Mouse (Mus musculus) limb, embryonic 15.5 days (tissue): ENCODE measurements around the gene Coil. TPM values are rescaled to one million over a fixed set of nuclear protein-coding genes. Genes with fewer than 3 reads are reported as not detected.

ENCODE experiments used
- ATAC-seq: fragments of 200-750 bp; cut with Nextera tagmentation; 2 replicates; pipeline ENCODE4 v1.8.0; 2017; ENCODE audit warnings: low read depth, moderate TSS enrichment; ENCODE audit not compliant: insufficient number of reproducible peaks, low FRiP score, low TSS enrichment
- H3K27ac ChIP-seq: fragments of 300-500 bp; sonication (generic); 2 replicates; pipeline ENCODE4 v1.5.1; 2015; ENCODE audit warnings: moderate library complexity, mild to moderate bottlenecking, inconsistent platforms
- H3K27me3 ChIP-seq: fragments of 300-500 bp; sonication (generic); 2 replicates; pipeline ENCODE4 v1.6.1; 2015; ENCODE audit warnings: inconsistent platforms
- H3K36me3 ChIP-seq: fragments of 300-500 bp; sonication (generic); 2 replicates; pipeline ENCODE4 v1.6.1; 2015; ENCODE audit warnings: inconsistent platforms
- H3K4me1 ChIP-seq: fragments of 300-500 bp; sonication (generic); 2 replicates; pipeline ENCODE4 v1.6.1; 2015; ENCODE audit warnings: inconsistent platforms
- H3K4me2 ChIP-seq: fragments of 300-500 bp; sonication (generic); 2 replicates; pipeline ENCODE4 v1.6.1; 2015; ENCODE audit warnings: mild to moderate bottlenecking, inconsistent platforms
- H3K4me3 ChIP-seq: fragments of 300-500 bp; sonication (generic); 2 replicates; pipeline ENCODE4 v1.5.1; 2015; ENCODE audit warnings: mild to moderate bottlenecking, inconsistent platforms
- H3K9ac ChIP-seq: fragments of 300-500 bp; sonication (generic); 2 replicates; pipeline ENCODE4 v1.6.1; 2015; ENCODE audit warnings: inconsistent platforms
- H3K9me3 ChIP-seq: fragments of 300-500 bp; sonication (generic); 2 replicates; pipeline ENCODE4 v1.6.1; 2016; ENCODE audit warnings: inconsistent platforms
- WGBS: fragments of 180-500 bp; shearing (Covaris S2); methylation state at CpG from one replicate; pipeline ENCODE4 v1.1.7; 2015; 5-methylcytosine and 5-hydroxymethylcytosine counted together
- polyA plus RNA-seq: library from polyadenylated mRNA; unstranded; fragments of >200 nt; fragmentation: Nextera tagmentation; extraction: Ambion mirVana; gene quantifications from 2 replicates; pipeline ENCODE4 v1.2.1, GENCODE M21; 2015

The Coil gene
- 15.6 TPM in 2 replicates for polyA plus RNA-seq

DNA sequence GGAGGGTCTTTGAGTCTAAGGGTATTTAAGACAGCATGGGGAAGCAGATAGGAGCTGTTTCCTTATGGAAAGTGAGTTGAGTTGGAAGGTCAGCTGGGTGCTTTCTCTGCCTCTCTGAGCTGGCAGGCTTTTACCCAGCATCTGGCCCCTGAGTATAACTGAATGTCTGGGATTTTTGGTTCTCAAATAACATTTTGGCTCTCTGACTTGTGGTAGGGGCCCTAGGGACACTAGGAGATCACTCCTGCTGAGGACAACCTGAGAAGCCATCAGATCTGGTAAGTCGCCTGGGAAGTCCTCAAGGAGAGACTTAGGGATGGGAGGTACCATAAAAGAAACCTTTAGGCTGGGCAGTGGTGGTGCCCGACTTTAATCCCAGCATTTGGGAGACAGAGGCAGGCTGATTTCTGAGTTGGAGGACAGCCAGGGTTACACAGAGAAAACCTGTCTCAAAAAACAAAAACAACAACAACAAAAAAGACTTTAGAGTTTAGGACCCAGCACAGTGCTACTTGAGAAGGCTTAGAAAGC is at the start of gene Coil:
Gene Coil, plus strand, starts transcription at position 51 of the 531 bp plus-strand sequence.
- H3K4me1 ChIP-seq = peaks cover 6% of the 10 kb centered on the region
- no peak within 1 kb of the TSS for H3K27ac ChIP-seq
- H3K4me3 ChIP-seq = no peak within 1 kb of the TSS
- no peak within 1 kb of the TSS for H3K4me2 ChIP-seq
- H3K9me3 ChIP-seq = no peaks in the 10 kb centered on the region
- ATAC-seq = no peak
- no peak within 1 kb of the TSS for H3K9ac ChIP-seq
- H3K27me3 ChIP-seq = no peaks in the 10 kb centered on the region
- no peaks in the 10 kb centered on the region for H3K36me3 ChIP-seq
- 30% methylated on average over 2 of the region's 2 CpGs for WGBS

DNA sequence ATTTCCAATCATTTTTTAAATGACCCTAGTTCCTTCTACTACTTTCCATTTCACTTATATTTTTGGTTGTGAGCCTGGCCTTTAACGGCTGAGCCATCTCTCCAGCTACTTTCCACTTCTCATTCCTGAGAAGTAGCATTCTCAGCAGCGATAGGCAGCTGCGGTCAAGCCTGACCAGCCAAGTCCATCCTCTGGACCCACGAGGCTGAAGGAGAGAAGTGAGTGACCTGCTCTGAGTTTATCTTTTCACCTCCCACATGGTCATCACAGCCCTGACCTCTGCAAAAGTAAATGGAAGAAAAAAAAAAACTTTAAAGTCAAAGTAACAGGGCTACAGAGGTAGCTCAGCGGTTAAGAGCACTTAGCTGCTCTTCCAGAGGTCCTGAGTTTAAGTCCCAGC is 43.5 kb upstream of the Coil start:
- no peak overlapping the region for H3K27ac ChIP-seq
- no peaks in the 10 kb centered on the region for H3K9me3 ChIP-seq
- H3K36me3 ChIP-seq = peaks cover 54% of the 10 kb centered on the region
- H3K9ac ChIP-seq = no peak overlapping the region
- H3K4me3 ChIP-seq = no peak overlapping the region
- no peaks in the 10 kb centered on the region for H3K4me1 ChIP-seq
- H3K27me3 ChIP-seq = no peaks in the 10 kb centered on the region
- WGBS = 91% methylated on average over 5 of the region's 5 CpGs
- H3K4me2 ChIP-seq = no peak overlapping the region
- ATAC-seq = no peak

DNA sequence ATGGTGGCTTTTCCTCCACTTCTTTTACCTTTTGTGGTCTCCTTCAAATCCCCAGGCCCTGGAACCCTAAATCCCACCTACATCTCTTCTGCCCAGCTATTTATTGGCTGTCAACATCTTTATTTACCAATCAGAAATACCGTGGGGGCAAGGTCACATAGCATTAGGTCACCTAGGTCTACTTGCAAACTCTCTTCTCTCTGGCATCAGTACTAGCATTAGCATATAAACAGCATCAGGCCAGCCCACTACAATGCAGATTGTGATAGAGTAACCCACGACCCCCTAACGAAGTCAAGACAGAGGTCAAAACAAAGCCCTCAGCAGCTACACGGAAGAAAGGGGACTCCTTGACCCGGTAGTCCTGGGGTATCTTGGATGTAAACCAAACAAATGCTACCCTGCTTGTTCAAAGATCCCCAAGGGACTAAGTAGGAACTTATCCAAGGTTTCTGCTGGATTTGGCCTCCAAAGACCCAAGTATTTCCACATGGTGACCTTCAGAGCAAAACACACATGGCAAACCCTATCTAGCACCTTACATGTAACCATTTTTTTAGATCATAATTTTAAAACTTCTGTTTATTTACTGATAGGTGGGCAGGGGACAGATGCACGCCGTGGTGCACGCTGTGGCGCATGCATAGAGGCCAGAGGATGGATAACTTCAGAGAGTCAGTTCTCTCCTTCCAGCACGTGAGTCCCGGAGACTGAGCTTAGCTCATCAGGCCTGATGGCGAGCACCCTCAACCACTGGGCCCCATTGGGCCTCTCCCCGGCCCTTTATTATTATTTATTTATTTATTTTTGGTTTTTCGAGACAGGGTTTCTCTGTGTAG is 38.1 kb upstream of the Coil start:
- Histone ChIP-seq H3K4me2 (no peak overlapping the region), H3K9ac (no peak overlapping the region), H3K36me3 (peaks cover 54% of the 10 kb centered on the region), H3K9me3 (no peaks in the 10 kb centered on the region), H3K4me3 (no peak overlapping the region), H3K27ac (no peak overlapping the region), H3K4me1 (no peaks in the 10 kb centered on the region), H3K27me3 (no peaks in the 10 kb centered on the region)
- no peak for ATAC-seq
- WGBS = 80% methylated on average over 14 of the region's 14 CpGs

DNA sequence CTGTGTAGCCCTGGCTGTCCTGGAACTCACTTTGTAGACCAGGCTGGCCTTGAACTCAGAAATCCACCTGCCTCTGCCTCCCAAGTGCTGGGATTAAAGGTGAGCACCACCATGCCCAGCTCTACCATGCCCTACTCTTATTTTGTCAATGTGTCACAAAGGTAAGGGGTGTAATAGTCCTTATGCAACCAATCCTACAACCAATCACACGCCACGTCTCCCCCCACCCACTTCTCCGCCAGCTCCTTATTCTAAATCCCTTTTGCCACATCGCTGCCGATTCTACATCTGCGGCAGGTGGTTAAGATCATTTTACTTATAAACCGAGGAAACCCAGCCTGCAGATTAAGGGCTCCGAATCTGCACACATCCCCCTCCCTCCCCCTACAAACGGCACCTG is 37.0 kb upstream of the Coil start:
- H3K4me3 ChIP-seq = no peak overlapping the region
- H3K27me3 ChIP-seq = no peaks in the 10 kb centered on the region
- H3K4me1 ChIP-seq = no peaks in the 10 kb centered on the region
- ATAC-seq = no peak
- no peak overlapping the region for H3K4me2 ChIP-seq
- no peaks in the 10 kb centered on the region for H3K9me3 ChIP-seq
- 89% methylated on average over 9 of the region's 9 CpGs for WGBS
- H3K9ac ChIP-seq = no peak overlapping the region
- H3K36me3 ChIP-seq = peaks cover 46% of the 10 kb centered on the region
- H3K27ac ChIP-seq = no peak overlapping the region

GRCm38 (mm10) chr11:88934089-88935000 is 35.7 kb upstream of the Coil start:
- H3K4me3 ChIP-seq = no peak overlapping the region
- H3K27ac ChIP-seq = no peak overlapping the region
- 93% methylated on average over 19 of the region's 19 CpGs for WGBS
- no peak overlapping the region for H3K9ac ChIP-seq
- H3K9me3 ChIP-seq = no peaks in the 10 kb centered on the region
- ATAC-seq = no peak
- no peaks in the 10 kb centered on the region for H3K27me3 ChIP-seq
- H3K4me1 ChIP-seq = no peaks in the 10 kb centered on the region
- H3K36me3 ChIP-seq = peaks cover 39% of the 10 kb centered on the region
- no peak overlapping the region for H3K4me2 ChIP-seq

DNA sequence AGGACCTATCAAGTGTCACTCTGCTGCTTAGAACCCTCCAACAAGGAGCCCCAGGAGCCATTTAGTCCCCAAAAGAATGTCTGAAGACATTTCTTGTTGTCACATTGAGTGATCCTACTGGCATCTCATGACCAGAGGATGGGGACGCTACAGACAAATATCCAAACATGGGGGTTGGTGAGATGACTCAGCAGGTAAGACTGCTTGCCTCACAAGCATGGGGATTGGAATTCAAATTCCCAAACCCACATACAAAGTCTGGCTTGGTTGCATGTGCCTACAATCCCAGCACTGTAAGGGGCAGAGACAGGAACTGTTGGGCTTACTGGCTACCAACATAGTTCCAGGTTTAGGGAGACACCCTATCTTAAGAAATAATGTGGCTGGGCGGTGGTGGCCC is 32.2 kb upstream of the Coil start:
- WGBS = 91% methylated on average over 2 of the region's 2 CpGs
- Histone ChIP-seq H3K9me3 (no peaks in the 10 kb centered on the region), H3K4me2 (no peak overlapping the region), H3K36me3 (peaks cover 26% of the 10 kb centered on the region), H3K9ac (no peak overlapping the region), H3K4me1 (no peaks in the 10 kb centered on the region), H3K27ac (no peak overlapping the region), H3K27me3 (no peaks in the 10 kb centered on the region), H3K4me3 (no peak overlapping the region)
- ATAC-seq = no peak

- Histone ChIP-seq H3K4me1 (no peaks in the 10 kb centered on the region), H3K36me3 (peaks cover 26% of the 10 kb centered on the region), H3K9me3 (no peaks in the 10 kb centered on the region), H3K27ac (no peak overlapping the region), H3K4me3 (no peak overlapping the region), H3K9ac (no peak overlapping the region), H3K27me3 (no peaks in the 10 kb centered on the region), H3K4me2 (no peak overlapping the region)
- 97% methylated on average over 2 of the region's 2 CpGs for WGBS
- no peak for ATAC-seq
Measured at GRCm38 (mm10) chr11:88938770-88939169, 31.3 kb upstream of the Coil start.

- Histone ChIP-seq H3K4me2 (no peak overlapping the region), H3K27me3 (no peaks in the 10 kb centered on the region), H3K27ac (no peak overlapping the region), H3K9me3 (no peaks in the 10 kb centered on the region), H3K9ac (no peak overlapping the region), H3K4me1 (no peaks in the 10 kb centered on the region), H3K36me3 (peaks cover 24% of the 10 kb centered on the region), H3K4me3 (no peak overlapping the region)
- ATAC-seq = no peak
- WGBS = 87% methylated on average over 4 of the region's 4 CpGs
Measured at GRCm38 (mm10) chr11:88939634-88940033, 30.4 kb upstream of the Coil start.

GRCm38 (mm10) chr11:88941489-88941888 is 28.6 kb upstream of the Coil start:
- Histone ChIP-seq H3K27ac (no peak overlapping the region), H3K9ac (no peak overlapping the region), H3K27me3 (no peaks in the 10 kb centered on the region), H3K4me3 (no peak overlapping the region), H3K36me3 (peaks cover 26% of the 10 kb centered on the region), H3K4me2 (no peak overlapping the region), H3K4me1 (no peaks in the 10 kb centered on the region), H3K9me3 (no peaks in the 10 kb centered on the region)
- no peak for ATAC-seq
- WGBS = 74% methylated on average over 12 of the region's 12 CpGs

- Histone ChIP-seq H3K36me3 (peaks cover 39% of the 10 kb centered on the region), H3K4me2 (no peak overlapping the region), H3K4me1 (no peaks in the 10 kb centered on the region), H3K9ac (no peak overlapping the region), H3K27ac (no peak overlapping the region), H3K27me3 (no peaks in the 10 kb centered on the region), H3K9me3 (no peaks in the 10 kb centered on the region), H3K4me3 (no peak overlapping the region)
- 79% methylated on average over 7 of the region's 8 CpGs for WGBS
- no peak for ATAC-seq
Measured at GRCm38 (mm10) chr11:88945971-88946585, 24.0 kb upstream of the Coil start.

DNA sequence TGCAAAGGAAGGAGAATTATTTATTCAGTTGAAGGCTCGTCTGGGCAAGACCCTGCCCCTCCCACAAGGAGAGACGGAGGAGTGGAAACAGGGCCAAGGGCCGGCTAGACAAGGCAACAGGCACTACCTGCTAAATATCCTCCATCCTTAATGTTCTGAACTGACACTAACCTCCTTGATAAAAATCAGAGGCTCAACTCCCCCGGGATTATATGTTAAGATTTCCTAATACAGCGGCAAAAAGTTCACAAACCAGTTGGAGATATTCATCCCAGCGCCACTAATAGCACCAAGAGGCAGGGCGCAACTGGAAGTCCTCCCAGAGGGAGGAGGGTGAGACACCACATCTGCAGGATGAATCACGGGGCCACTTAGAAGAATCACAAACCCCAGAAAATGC is 21.2 kb upstream of the Coil start:
- Histone ChIP-seq H3K9me3 (no peaks in the 10 kb centered on the region), H3K36me3 (peaks cover 39% of the 10 kb centered on the region), H3K27ac (no peak overlapping the region), H3K4me3 (no peak overlapping the region), H3K9ac (no peak overlapping the region), H3K4me1 (no peaks in the 10 kb centered on the region), H3K4me2 (no peak overlapping the region), H3K27me3 (no peaks in the 10 kb centered on the region)
- ATAC-seq = no peak
- 65% methylated on average over 8 of the region's 8 CpGs for WGBS
